Mouse (Mus musculus) liver, embryonic 16.5 days (tissue): ENCODE data around the gene Dtnb. TPM values are rescaled to one million over a fixed set of nuclear protein-coding genes. Genes with fewer than 3 reads are reported as not detected.

Experiments
- ATAC-seq: fragments of 200-750 bp; cut with Nextera tagmentation; 2 replicates; pipeline ENCODE4 v1.8.0; 2017; ENCODE audit warnings: low read depth, mild to moderate bottlenecking, moderate number of reproducible peaks, moderate library complexity
- H3K27ac ChIP-seq: fragments of 300-500 bp; sonication (generic); 2 replicates; pipeline ENCODE4 v1.5.1; 2014; ENCODE audit warnings: mild to moderate bottlenecking, low read length
- H3K27me3 ChIP-seq: fragments of 300-500 bp; sonication (generic); 2 replicates; pipeline ENCODE4 v1.6.1; 2014; ENCODE audit warnings: low read depth, low read length, mixed read lengths; ENCODE audit not compliant: control insufficient read depth, insufficient read depth
- H3K36me3 ChIP-seq: fragments of 300-500 bp; sonication (generic); 2 replicates; pipeline ENCODE4 v1.6.1; 2014; ENCODE audit warnings: mild to moderate bottlenecking; ENCODE audit not compliant: control insufficient read depth, insufficient read depth
- H3K4me1 ChIP-seq: fragments of 300-500 bp; sonication (generic); 2 replicates; pipeline ENCODE4 v1.6.1; 2014; ENCODE audit warnings: low read depth, low read length, mixed read lengths; ENCODE audit not compliant: control insufficient read depth
- H3K4me2 ChIP-seq: fragments of 300-500 bp; sonication (generic); 2 replicates; pipeline ENCODE4 v1.6.1; 2014; ENCODE audit warnings: low read depth, low read length, mixed read lengths
- H3K4me3 ChIP-seq: fragments of 300-500 bp; sonication (generic); 2 replicates; pipeline ENCODE4 v1.5.1; 2014; ENCODE audit warnings: low read depth, mild to moderate bottlenecking, low read length
- H3K9ac ChIP-seq: fragments of 300-500 bp; sonication (generic); 2 replicates; pipeline ENCODE4 v1.6.1; 2014; ENCODE audit warnings: low read depth, low read length
- H3K9me3 ChIP-seq: fragments of 300-500 bp; sonication (generic); replicated peaks from 2 replicates; pipeline ENCODE4 v1.6.1; 2016; ENCODE audit warnings: low read length; ENCODE audit not compliant: control insufficient read depth
- WGBS: fragments of 180-500 bp; shearing (Covaris S2); extraction: QIAGEN DNeasy Blood & Tissue Kit; methylation state at CpG from one replicate; pipeline ENCODE4 v1.1.7; 2014; ENCODE audit not compliant: insufficient replicate concordance; 5-methylcytosine and 5-hydroxymethylcytosine counted together
- polyA plus RNA-seq: library from polyadenylated mRNA; unstranded; fragments of >200 nt; fragmentation: Nextera tagmentation; extraction: Ambion mirVana; gene quantifications from 2 replicates; pipeline ENCODE4 v1.2.1, GENCODE M21; 2015

Gene Dtnb
- polyA plus RNA-seq, 1 experiment from 2014 or later = 19.7 TPM

- Histone ChIP-seq H3K27me3 (no peaks in the 10 kb centered on the region), H3K4me3 (no peak overlapping the region), H3K9me3 (no peaks in the 10 kb centered on the region), H3K4me2 (no peak overlapping the region), H3K27ac (no peak overlapping the region), H3K9ac (no peak overlapping the region), H3K4me1 (no peaks in the 10 kb centered on the region), H3K36me3 (no peaks in the 10 kb centered on the region)
- no peak for ATAC-seq
- WGBS = 44% methylated on average over 1 of the region's 1 CpGs
These were observed 88.9 kb downstream of the Dtnb start for GRCm38 (mm10) chr12:3660985-3661635.

DNA sequence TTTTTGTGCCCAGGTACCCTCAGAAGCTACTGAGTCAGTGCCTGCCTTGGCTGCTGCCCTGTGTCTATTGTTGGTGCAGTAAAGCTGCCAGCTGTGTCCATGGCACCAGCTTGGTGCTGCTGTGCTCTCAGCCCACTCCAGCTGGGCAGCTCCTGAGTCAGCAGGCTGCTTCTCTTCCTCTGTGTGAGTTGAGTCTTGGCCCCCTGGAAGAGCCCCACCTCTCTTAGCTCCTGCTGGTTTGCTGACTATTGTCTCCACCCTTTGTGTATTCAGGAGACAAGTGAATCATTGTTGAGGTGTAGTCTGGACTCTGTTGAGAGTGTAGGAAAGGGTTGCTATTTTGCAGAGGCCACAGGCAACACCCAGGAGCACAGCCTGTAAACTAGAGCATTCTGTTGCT lies 90.5 kb downstream of the Dtnb start:
- no peaks in the 10 kb centered on the region for H3K27me3 ChIP-seq
- no peaks in the 10 kb centered on the region for H3K9me3 ChIP-seq
- H3K4me3 ChIP-seq = no peak overlapping the region
- H3K36me3 ChIP-seq = no peaks in the 10 kb centered on the region
- no peak overlapping the region for H3K4me2 ChIP-seq
- ATAC-seq = no peak
- no peaks in the 10 kb centered on the region for H3K4me1 ChIP-seq
- H3K27ac ChIP-seq = no peak overlapping the region
- H3K9ac ChIP-seq = no peak overlapping the region

- Histone ChIP-seq H3K27ac (no peak overlapping the region), H3K9me3 (no peaks in the 10 kb centered on the region), H3K27me3 (no peaks in the 10 kb centered on the region), H3K4me3 (no peak overlapping the region), H3K4me1 (no peaks in the 10 kb centered on the region), H3K4me2 (no peak overlapping the region), H3K9ac (no peak overlapping the region), H3K36me3 (no peaks in the 10 kb centered on the region)
- no peak for ATAC-seq
- 85% methylated on average over 7 of the region's 7 CpGs for WGBS
These were observed 91.2 kb downstream of the Dtnb start for GRCm38 (mm10) chr12:3663386-3663785.

DNA sequence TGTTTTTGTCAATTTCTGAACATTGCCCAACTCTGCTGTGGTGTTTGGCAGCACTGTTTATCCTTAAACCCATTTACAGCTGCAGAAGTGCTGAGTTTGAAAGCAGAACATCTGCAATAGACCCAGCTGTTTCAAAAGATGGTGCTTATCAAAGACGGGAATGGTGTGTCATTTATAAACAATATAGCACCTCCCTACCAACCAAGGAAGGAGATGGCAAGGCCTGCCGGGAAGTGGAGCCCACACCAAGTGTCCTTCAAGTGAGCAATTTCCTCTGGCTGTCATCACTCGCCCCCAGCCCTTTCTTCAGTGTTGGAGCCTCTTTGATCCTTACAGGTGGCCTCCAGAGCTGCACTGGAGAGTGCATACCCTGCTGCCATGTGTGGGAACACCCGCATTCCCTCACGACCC lies 97.8 kb downstream of the Dtnb start:
- H3K36me3 ChIP-seq = no peaks in the 10 kb centered on the region
- no peak overlapping the region for H3K4me2 ChIP-seq
- no peaks in the 10 kb centered on the region for H3K27me3 ChIP-seq
- 49% methylated on average over 5 of the region's 5 CpGs for WGBS
- H3K27ac ChIP-seq = no peak overlapping the region
- H3K4me3 ChIP-seq = no peak overlapping the region
- H3K4me1 ChIP-seq = no peaks in the 10 kb centered on the region
- ATAC-seq = no peak
- H3K9me3 ChIP-seq = no peaks in the 10 kb centered on the region
- H3K9ac ChIP-seq = no peak overlapping the region

DNA sequence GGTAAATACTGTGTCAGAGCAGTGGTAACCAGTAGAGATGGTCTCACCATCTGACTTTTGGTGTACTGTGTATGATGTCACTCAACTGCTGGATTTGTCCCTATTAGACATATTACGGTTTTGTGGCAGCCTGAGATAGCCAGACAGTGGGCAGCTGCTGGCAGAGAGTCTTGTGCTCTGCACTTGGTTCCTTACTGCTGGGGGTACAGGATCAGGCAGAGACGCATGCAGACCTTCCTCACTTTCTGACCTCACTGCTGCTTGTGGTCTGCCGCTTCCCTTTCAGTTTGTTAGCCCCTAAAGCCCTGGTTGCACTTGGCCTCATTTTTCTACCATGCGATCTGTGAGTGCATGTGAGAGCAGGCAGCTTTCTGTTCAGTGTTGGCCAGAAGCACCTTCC lies 98.9 kb downstream of the Dtnb start:
- Histone ChIP-seq H3K4me3 (no peak overlapping the region), H3K36me3 (no peaks in the 10 kb centered on the region), H3K27ac (no peak overlapping the region), H3K4me2 (no peak overlapping the region), H3K9ac (no peak overlapping the region), H3K27me3 (no peaks in the 10 kb centered on the region), H3K4me1 (no peaks in the 10 kb centered on the region), H3K9me3 (no peaks in the 10 kb centered on the region)
- ATAC-seq = no peak
- WGBS = 29% methylated on average over 4 of the region's 4 CpGs

DNA sequence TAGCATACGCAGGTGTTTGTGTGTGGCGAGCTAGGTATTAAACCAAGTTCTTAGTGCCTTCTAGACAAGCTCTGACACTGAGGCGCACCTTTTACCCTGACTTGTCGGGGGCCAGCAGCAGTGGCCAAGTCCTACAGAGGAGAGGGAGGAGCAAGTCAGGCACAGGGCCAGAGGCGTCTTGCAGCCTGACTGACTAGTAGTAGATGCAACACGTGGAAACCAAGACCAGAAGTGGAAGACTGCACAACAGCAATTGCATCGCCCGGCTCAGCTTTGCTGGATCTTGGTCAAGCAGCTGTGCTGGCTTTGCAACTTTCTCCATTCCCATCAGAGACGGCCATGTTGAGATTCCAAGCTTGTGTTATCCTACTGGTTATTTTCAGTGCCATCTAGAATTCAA lies 100.6 kb downstream of the Dtnb start:
- H3K4me2 ChIP-seq = no peak overlapping the region
- 72% methylated on average over 9 of the region's 9 CpGs for WGBS
- H3K27me3 ChIP-seq = no peaks in the 10 kb centered on the region
- H3K27ac ChIP-seq = no peak overlapping the region
- H3K36me3 ChIP-seq = no peaks in the 10 kb centered on the region
- ATAC-seq = no peak
- H3K9me3 ChIP-seq = no peaks in the 10 kb centered on the region
- H3K4me3 ChIP-seq = no peak overlapping the region
- H3K9ac ChIP-seq = no peak overlapping the region
- no peaks in the 10 kb centered on the region for H3K4me1 ChIP-seq

DNA sequence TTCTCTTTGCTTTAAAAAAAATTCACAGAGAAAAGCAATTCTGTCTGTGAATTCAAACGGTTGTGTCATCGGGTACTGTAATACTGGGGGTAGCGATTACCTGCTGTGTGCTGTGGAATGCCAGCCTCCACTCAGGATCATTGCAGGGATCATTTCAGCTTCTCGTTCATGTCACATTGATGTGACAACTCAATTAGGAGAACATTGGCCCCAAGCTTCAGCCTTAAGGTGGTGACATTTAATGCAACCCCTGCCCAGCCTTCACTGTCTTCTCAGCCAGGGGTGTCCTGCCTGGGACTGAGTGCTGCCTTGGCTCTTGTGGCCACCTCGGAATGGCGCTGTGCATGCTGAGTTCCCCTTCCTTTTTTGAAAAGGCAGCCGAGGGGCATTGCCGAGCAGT lies 101.7 kb downstream of the Dtnb start:
- no peak overlapping the region for H3K9ac ChIP-seq
- H3K36me3 ChIP-seq = no peaks in the 10 kb centered on the region
- ATAC-seq = no peak
- 67% methylated on average over 8 of the region's 8 CpGs for WGBS
- no peaks in the 10 kb centered on the region for H3K4me1 ChIP-seq
- no peak overlapping the region for H3K4me2 ChIP-seq
- no peaks in the 10 kb centered on the region for H3K27me3 ChIP-seq
- H3K4me3 ChIP-seq = no peak overlapping the region
- H3K9me3 ChIP-seq = no peaks in the 10 kb centered on the region
- no peak overlapping the region for H3K27ac ChIP-seq

DNA sequence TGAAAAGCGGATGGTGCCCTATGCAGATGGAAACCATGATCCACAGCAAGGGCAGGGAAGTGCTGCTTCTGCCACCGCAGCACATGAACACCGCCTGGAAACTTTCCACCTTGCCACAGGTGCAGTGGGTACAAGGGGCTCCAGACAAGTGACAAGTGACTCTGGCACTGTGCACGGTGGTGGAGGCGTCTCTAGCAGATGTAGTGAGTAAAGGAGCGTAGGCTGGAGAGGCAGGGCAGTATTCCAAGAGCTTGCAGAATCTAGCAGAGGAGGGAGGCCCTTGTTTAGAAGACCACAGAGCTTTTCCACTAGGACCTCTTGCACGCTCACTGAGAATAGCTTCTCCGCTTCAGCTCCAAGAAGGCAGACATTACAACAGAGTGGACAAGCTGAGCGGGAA lies 102.7 kb downstream of the Dtnb start:
- WGBS = 82% methylated on average over 9 of the region's 9 CpGs
- H3K4me1 ChIP-seq = no peaks in the 10 kb centered on the region
- H3K9ac ChIP-seq = no peak overlapping the region
- H3K27ac ChIP-seq = no peak overlapping the region
- ATAC-seq = no peak
- no peak overlapping the region for H3K4me3 ChIP-seq
- no peaks in the 10 kb centered on the region for H3K36me3 ChIP-seq
- H3K4me2 ChIP-seq = no peak overlapping the region
- H3K9me3 ChIP-seq = no peaks in the 10 kb centered on the region
- no peaks in the 10 kb centered on the region for H3K27me3 ChIP-seq

- Histone ChIP-seq H3K4me2 (no peak overlapping the region), H3K9ac (no peak overlapping the region), H3K36me3 (no peaks in the 10 kb centered on the region), H3K27ac (no peak overlapping the region), H3K9me3 (no peaks in the 10 kb centered on the region), H3K4me3 (no peak overlapping the region), H3K27me3 (no peaks in the 10 kb centered on the region), H3K4me1 (no peaks in the 10 kb centered on the region)
- no peak for ATAC-seq
- 66% methylated on average over 5 of the region's 5 CpGs for WGBS
These were observed 108.5 kb downstream of the Dtnb start for GRCm38 (mm10) chr12:3680721-3681120.
